9 mouse cellular contexts compared by ENCODE assay signal in genomic region chr5:73796201-73796600, GRCm38 (mm10).
DNase-seq lines count a peak whose midpoint lies in the region; ATAC-seq lines count a peak whose summit lies in the region.
"Had no signal": no experiment of that assay in that cellular context is flagged by ENCODE, and none has a peak within 500 bp of the region (broad histone marks: within the 10 kb centered on the region; RNA-seq: fewer than 3 reads in every experiment).

No protein-coding gene starts in this region.

- no peaks in the 10 kb centered on the region for H3K4me1 ChIP-seq in heart, embryonic 10.5 days
- H3K4me1 ChIP-seq in limb, embryonic 12.5 days (replicated peaks), result peaks cover 29% of the 10 kb centered on the region

- H3K27ac ChIP-seq in heart, embryonic 10.5 days, result no peak overlapping the region
- H3K27ac ChIP-seq in limb, embryonic 12.5 days, result peak overlapping the region; percentile 70

- ATAC-seq in limb, embryonic 12.5 days (ENCODE audit: insufficient number of reproducible peaks, insufficient read depth, low FRiP score, low TSS enrichment, low read depth), result no peak

- peak; percentile 52 for DNase-seq in heart, adult 11 months
- DNase-seq in heart, embryonic 10.5 days (ENCODE audit: low spot score), result no peak
- DNase-seq in left cerebral cortex, postnatal 4 days, result peak; percentile 58
- DNase-seq in left cerebral cortex, postnatal 36 days (ENCODE audit: low spot score in 2 of 2), result no peak
- DNase-seq in brain, embryonic 18.5 days (ENCODE audit: low read depth, low spot score), result peak; percentile 18
- DNase-seq in c-Kit-positive CD71-positive TER-119-positive erythroid progenitor cells, embryonic 14.5 days (ENCODE audit: low spot score), result no peak
- DNase-seq: cerebellum, postnatal 36 days; lung, postnatal 14 days had no signal

- H3K9me3 ChIP-seq in heart, embryonic 10.5 days, result no peaks in the 10 kb centered on the region
- H3K9me3 ChIP-seq in limb, embryonic 12.5 days, result no peaks in the 10 kb centered on the region

- H3K27me3 ChIP-seq in heart, embryonic 10.5 days (ENCODE audit: insufficient read depth, poor library complexity, severe bottlenecking), result no peaks in the 10 kb centered on the region
- no peaks in the 10 kb centered on the region for H3K27me3 ChIP-seq in limb, embryonic 12.5 days

- no peak overlapping the region for H3K4me3 ChIP-seq in heart, embryonic 10.5 days
- no peak overlapping the region for H3K4me3 ChIP-seq in limb, embryonic 12.5 days (replicated peaks)

- no peak overlapping the region for H3K4me2 ChIP-seq in limb, embryonic 12.5 days

- 77% methylated on average over 2 of the region's 2 CpGs for WGBS in heart, embryonic 10.5 days
- WGBS in limb, embryonic 12.5 days, result 12% methylated on average over 2 of the region's 2 CpGs

- intact Hi-C loops in left cerebral cortex, postnatal 4 days (cut with DNase I), result no loop called here
- intact Hi-C loops in left cerebral cortex, postnatal 36 days (cut with DNase I), result no loop called here

- H3K9ac ChIP-seq in limb, embryonic 12.5 days (replicated peaks), result no peak overlapping the region

- no peaks in the 10 kb centered on the region for H3K36me3 ChIP-seq in heart, embryonic 10.5 days
- H3K36me3 ChIP-seq in limb, embryonic 12.5 days, result no peaks in the 10 kb centered on the region

Comparison
In these comparisons a context has a peak if more than half of its experiments do, and no peak if none do; other contexts are left out.
1. DNase-seq: peak in heart, adult 11 months (single experiment), left cerebral cortex, postnatal 4 days (single experiment) and brain, embryonic 18.5 days (single experiment); none in heart, embryonic 10.5 days (single experiment), left cerebral cortex, postnatal 36 days (0 of 2) and c-Kit-positive CD71-positive TER-119-positive erythroid progenitor cells, embryonic 14.5 days (single experiment).